Mouse (Mus musculus): ENCODE measurements around the gene G6pd2. TPM values are rescaled to one million over a fixed set of nuclear protein-coding genes. Genes with fewer than 3 reads are reported as not detected.

The G6pd2 gene
- total RNA-seq (2015) (0.14 and 0.18 TPM in 2 replicates), total RNA-seq (2017) (not detected in 2 replicates)

- ATAC-seq (ENCODE audit: poor library complexity, severe bottlenecking): no peak
Observed at GRCm38 (mm10) chr5:61808516-61808915, at the start of gene G6pd2. TSS of gene G6pd2 (plus strand) at chr5:61808816.

GRCm38 (mm10) chr5:61764214-61764613 is 44.4 kb upstream of the G6pd2 start:
- no peak for ATAC-seq (ENCODE audit: poor library complexity, severe bottlenecking)

- no peak for ATAC-seq (ENCODE audit: poor library complexity, severe bottlenecking)
Observed at GRCm38 (mm10) chr5:61832935-61833551, 24.4 kb downstream of the G6pd2 start.

- no peak for ATAC-seq (ENCODE audit: poor library complexity, severe bottlenecking)
Observed at GRCm38 (mm10) chr5:61843891-61844290, 35.3 kb downstream of the G6pd2 start.
